Mouse (Mus musculus) heart, adult 2 months (tissue): ENCODE data around the gene Rapgef5. TPM values are rescaled to one million over a fixed set of nuclear protein-coding genes. Genes with fewer than 3 reads are reported as not detected.

Experiments used
- DNase-seq, 2 experiments: peaks; one replicate each; pipeline ENCODE4 v3.0.0; 2021
- H3K27ac ChIP-seq: fragments of 200-600 bp; 2 replicates; pipeline ENCODE4 v1.8.1; 2022
- H3K27me3 ChIP-seq: fragments of 200-500 bp; 2 replicates; pipeline ENCODE4 v1.6.1; 2012; ENCODE audit warnings: mild to moderate bottlenecking, low read length, inconsistent platforms, mixed read lengths; ENCODE audit not compliant: control insufficient read depth, insufficient read depth
- H3K36me3 ChIP-seq: fragments of 200-500 bp; 2 replicates; pipeline ENCODE4 v1.6.1; 2012; ENCODE audit warnings: low read length, inconsistent platforms; ENCODE audit not compliant: control insufficient read depth, insufficient read depth
- H3K4me1 ChIP-seq: fragments of 200-500 bp; 2 replicates; pipeline ENCODE4 v1.6.1; 2011; ENCODE audit warnings: low read length; ENCODE audit not compliant: control insufficient read depth, insufficient read depth
- H3K4me3 ChIP-seq: fragments of 200-600 bp; 2 replicates; pipeline ENCODE4 v1.8.1; 2022
- H3K79me2 ChIP-seq: fragments of 200-500 bp; replicated peaks from 2 replicates; pipeline ENCODE4 v1.6.1; 2012; ENCODE audit warnings: mild to moderate bottlenecking, inconsistent platforms, low read length, moderate library complexity, mixed read lengths; ENCODE audit not compliant: control insufficient read depth, insufficient read depth
- H3K9ac ChIP-seq: fragments of 200-500 bp; 2 replicates; pipeline ENCODE4 v1.6.1; 2012; ENCODE audit warnings: low read depth, mild to moderate bottlenecking, control low read depth, inconsistent platforms, low read length, mixed read lengths
- CTCF ChIP-seq: fragments of 200-600 bp; IDR thresholded peaks from 2 replicates; pipeline ENCODE4 v1.8.1; 2022; ENCODE audit warnings: antibody characterized with exemption, mild to moderate bottlenecking, moderate library complexity
- EP300 ChIP-seq: fragments of 200-500 bp; IDR thresholded peaks from 2 replicates; pipeline ENCODE4 v1.6.1; 2011; ENCODE audit warnings: low read depth, low read length, control low read depth; ENCODE audit not compliant: insufficient read depth
- POLR2A ChIP-seq: fragments of 200-500 bp; IDR thresholded peaks from 2 replicates; pipeline ENCODE4 v1.6.1; 2011; ENCODE audit warnings: mild to moderate bottlenecking, low read depth, low read length, control low read depth; ENCODE audit not compliant: insufficient read depth
- WGBS: fragments of 180-500 bp; shearing (Covaris S2); methylation state at CpG from one replicate; pipeline ENCODE4 v1.1.7; 2018; 5-methylcytosine and 5-hydroxymethylcytosine counted together
- intact Hi-C: fragments of 180-260 bp; cut with DNase I; formaldehyde crosslinking; loops from one replicate; pipeline ENCODE4 v1.15.1; 2025
- polyA plus RNA-seq: library from polyadenylated mRNA; depleted of rRNA; stranded (reverse); fragments of >200 nt; gene quantifications from 2 replicates; pipeline ENCODE4 v1.2.3, GENCODE M21; 2012
- total RNA-seq, 2 experiments: library from RNA; stranded (reverse); gene quantifications; 2 replicates each; pipeline ENCODE4 v1.2.3; 2021

Gene Rapgef5
- total and polyA plus RNA-seq, 3 experiments, result 11.4 to 33.0 (median 29.9) TPM

DNA sequence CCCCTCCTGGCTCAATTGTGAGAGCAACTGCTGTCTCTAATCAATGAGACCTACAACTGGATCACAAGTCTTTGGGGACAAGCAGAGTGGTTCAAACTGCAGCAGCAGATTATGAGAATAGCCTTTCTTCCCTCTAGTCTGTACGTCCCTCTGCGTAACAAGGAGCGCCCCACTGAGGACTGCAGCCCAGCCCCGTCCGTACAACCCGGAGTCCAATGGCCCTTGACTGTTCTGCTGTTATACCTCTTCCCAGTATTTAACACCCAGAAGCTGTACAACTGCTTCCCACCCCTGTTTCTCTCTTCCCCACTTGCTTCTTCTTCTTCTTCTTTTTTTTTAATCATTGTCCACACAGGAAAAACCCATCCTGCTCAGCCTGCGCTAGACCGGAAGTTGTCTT is 186.0 kb downstream of the Rapgef5 start:
- Histone ChIP-seq H3K36me3 (peaks cover 5% of the 10 kb centered on the region), H3K79me2 (no peaks in the 10 kb centered on the region), H3K4me3 (no peak overlapping the region), H3K27ac (no peak overlapping the region), H3K27me3 (no peaks in the 10 kb centered on the region), H3K9ac (no peak overlapping the region), H3K4me1 (no peaks in the 10 kb centered on the region)
- 86% methylated on average over 8 of the region's 8 CpGs for WGBS
- intact Hi-C loops, result loop anchor here (2.0 kb wide), 1 partner anchor 13 kb away; no protein-coding TSS in a partner anchor
- no peak for TF ChIP-seq POLR2A
- TF ChIP-seq CTCF, result no peak
- TF ChIP-seq EP300, result no peak
- no peak for DNase-seq

DNA sequence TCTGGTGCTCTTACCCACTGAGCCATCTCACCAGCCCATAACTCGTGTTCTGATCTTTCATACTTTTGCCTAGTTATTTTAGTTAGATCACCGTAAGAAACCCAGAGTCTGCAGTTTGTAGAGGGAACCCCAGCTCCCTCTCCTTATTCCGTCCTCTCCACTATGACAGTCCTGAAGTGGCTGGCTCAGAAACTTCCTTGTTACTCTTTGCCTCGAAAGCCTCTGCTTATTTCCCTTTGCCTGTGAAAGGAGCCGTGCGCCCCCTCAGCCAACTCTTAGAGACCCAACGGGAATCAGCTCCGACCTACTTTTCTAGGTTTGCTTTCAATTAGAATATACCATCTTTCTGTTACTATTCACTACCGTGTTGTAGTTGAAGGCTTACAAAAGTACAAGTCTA is 186.6 kb downstream of the Rapgef5 start:
- Histone ChIP-seq H3K9ac (no peak overlapping the region), H3K79me2 (no peaks in the 10 kb centered on the region), H3K27ac (no peak overlapping the region), H3K4me3 (no peak overlapping the region), H3K27me3 (no peaks in the 10 kb centered on the region), H3K36me3 (peaks cover 5% of the 10 kb centered on the region), H3K4me1 (no peaks in the 10 kb centered on the region)
- TF ChIP-seq CTCF, result no peak
- no peak for TF ChIP-seq EP300
- TF ChIP-seq POLR2A, result no peak
- no peak for DNase-seq
- intact Hi-C loops, result loop anchor here (2.0 kb wide), 1 partner anchor 14 kb away; no protein-coding TSS in a partner anchor
- 92% methylated on average over 9 of the region's 9 CpGs for WGBS

DNA sequence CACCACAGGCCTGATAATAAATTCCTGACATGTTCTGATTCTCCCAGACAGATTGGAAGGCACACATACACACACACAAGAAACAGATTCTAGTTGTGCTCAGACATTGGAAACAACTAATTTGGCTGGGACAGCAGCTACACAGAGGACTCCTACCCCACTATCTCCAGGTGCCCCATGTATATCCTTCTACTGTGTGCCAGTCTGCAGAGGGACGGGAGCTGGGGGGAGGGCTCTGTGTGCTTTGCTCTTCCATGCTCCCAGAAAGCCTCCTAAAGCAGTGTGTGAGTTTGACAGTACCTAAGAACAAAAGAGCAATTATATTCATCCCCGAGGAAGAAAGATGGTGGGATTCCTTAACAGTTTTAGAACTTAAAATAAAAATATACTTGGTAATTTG is 187.1 kb downstream of the Rapgef5 start:
- 75% methylated on average over 2 of the region's 2 CpGs for WGBS
- Histone ChIP-seq H3K4me1 (no peaks in the 10 kb centered on the region), H3K27ac (no peak overlapping the region), H3K4me3 (no peak overlapping the region), H3K9ac (no peak overlapping the region), H3K27me3 (no peaks in the 10 kb centered on the region), H3K79me2 (no peaks in the 10 kb centered on the region), H3K36me3 (peaks cover 5% of the 10 kb centered on the region)
- no peak for TF ChIP-seq EP300
- no peak for TF ChIP-seq CTCF
- no peak for TF ChIP-seq POLR2A
- no peak for DNase-seq
- intact Hi-C loops, result loop anchor here (2.0 kb wide), 1 partner anchor 15 kb away; no protein-coding TSS in a partner anchor

DNA sequence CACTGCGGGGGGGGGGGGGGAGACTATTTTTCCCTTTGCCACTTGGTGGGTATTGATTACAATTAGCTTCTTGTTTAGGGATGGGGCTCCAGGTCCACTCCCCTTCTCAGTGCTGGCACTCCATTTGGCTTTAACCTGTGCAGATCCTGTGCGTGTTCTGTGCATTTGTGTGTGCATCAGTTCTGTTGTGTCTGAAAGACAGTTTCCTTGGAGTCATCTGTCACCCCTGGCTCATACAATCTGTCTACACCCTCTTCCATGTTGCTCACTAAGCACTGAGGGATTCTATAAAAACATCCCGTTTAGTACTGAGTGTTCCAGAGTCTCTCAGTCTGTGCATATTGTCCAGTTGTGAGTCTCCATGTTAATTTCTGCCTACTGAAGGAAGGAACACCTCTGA is 189.0 kb downstream of the Rapgef5 start:
- H3K79me2 ChIP-seq, result no peaks in the 10 kb centered on the region
- no peak overlapping the region for H3K4me3 ChIP-seq
- intact Hi-C loops, result no loop called here
- H3K27ac ChIP-seq, result no peak overlapping the region
- H3K4me1 ChIP-seq, result no peaks in the 10 kb centered on the region
- H3K9ac ChIP-seq, result no peak overlapping the region
- TF ChIP-seq CTCF (no peak), EP300 (no peak), POLR2A (no peak)
- 71% methylated on average over 3 of the region's 3 CpGs for WGBS
- peaks cover 5% of the 10 kb centered on the region for H3K36me3 ChIP-seq
- no peak for DNase-seq
- H3K27me3 ChIP-seq, result no peaks in the 10 kb centered on the region

DNA sequence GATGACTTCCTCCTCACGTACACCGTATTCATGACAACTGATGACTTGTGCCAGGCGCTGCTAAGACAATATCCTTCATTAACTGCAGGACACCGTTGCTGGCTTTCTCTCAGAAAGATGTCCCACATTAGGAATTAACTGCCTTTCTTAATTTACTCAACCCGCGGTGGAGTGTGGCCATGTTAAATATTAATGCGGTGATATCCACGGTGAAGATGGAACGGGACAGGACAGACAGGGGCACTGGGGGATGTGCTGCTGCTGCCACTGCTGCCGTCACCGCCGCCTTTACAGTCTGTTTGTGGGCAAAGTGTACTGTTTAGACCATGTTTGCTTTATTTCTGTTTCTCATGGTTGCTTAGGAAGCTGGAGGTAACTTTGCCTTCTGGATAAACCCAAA is 193.0 kb downstream of the Rapgef5 start:
- H3K9ac ChIP-seq, result no peak overlapping the region
- no peaks in the 10 kb centered on the region for H3K27me3 ChIP-seq
- TF ChIP-seq CTCF (no peak), POLR2A (no peak), EP300 (no peak)
- H3K36me3 ChIP-seq, result peaks cover 3% of the 10 kb centered on the region
- WGBS, result 78% methylated on average over 12 of the region's 12 CpGs
- intact Hi-C loops, result no loop called here
- H3K4me1 ChIP-seq, result no peaks in the 10 kb centered on the region
- no peak overlapping the region for H3K4me3 ChIP-seq
- H3K27ac ChIP-seq, result no peak overlapping the region
- no peak for DNase-seq
- H3K79me2 ChIP-seq, result no peaks in the 10 kb centered on the region

DNA sequence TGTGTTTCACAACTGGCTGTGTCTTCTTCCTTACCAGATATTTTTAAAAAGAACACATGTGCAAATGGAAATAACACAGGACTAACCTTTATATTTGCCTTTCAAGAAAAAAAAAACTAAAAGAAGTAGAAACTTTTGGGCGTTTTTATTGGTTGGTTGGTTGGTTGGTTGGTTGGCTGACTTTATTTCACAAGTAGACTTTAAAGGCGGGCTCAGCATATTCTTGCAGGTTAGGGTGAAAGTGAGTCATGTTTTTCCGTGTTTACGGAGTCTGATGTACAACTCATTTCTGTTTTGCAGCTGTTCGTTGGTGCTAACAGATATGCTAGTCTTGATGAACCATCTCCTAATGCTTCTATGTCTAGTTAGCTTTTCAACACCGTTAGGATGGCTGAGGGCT is 196.2 kb downstream of the Rapgef5 start:
- H3K36me3 ChIP-seq, result peaks cover 3% of the 10 kb centered on the region
- H3K9ac ChIP-seq, result no peak overlapping the region
- no peaks in the 10 kb centered on the region for H3K79me2 ChIP-seq
- intact Hi-C loops, result no loop called here
- DNase-seq, result no peak
- H3K27ac ChIP-seq, result no peak overlapping the region
- no peak overlapping the region for H3K4me3 ChIP-seq
- no peaks in the 10 kb centered on the region for H3K27me3 ChIP-seq
- 83% methylated on average over 6 of the region's 6 CpGs for WGBS
- TF ChIP-seq CTCF (no peak), POLR2A (no peak), EP300 (no peak)
- no peaks in the 10 kb centered on the region for H3K4me1 ChIP-seq
